Mouse (Mus musculus) erythroid progenitor cell, adult 5-6 weeks (primary cell): ENCODE data around the gene Srrm4. TPM values are rescaled to one million over a fixed set of nuclear protein-coding genes. Genes with fewer than 3 reads are reported as not detected.
"Not testable (repeated sequence)": the region's sequence is repeated elsewhere in the genome, so short reads cannot be mapped to it uniquely, and the experiment has no call there.

ENCODE experiments used
- ATAC-seq: replicated peaks from 2 replicates; pipeline ENCODE4 v1.8.0; 2016; ENCODE audit warnings: moderate number of reproducible peaks, mild to moderate bottlenecking, moderate TSS enrichment, inconsistent platforms; ENCODE audit not compliant: poor library complexity, low FRiP score, severe bottlenecking
- total RNA-seq, 2 experiments: library from RNA; stranded (forward) in 1 of 2; stranded (reverse) in 1 of 2; fragments of 150-400 nt in 1 of 2; fragments of 186-747, 209-891 nt in 1 of 2; gene quantifications; 2 replicates each; pipeline versions ENCODE4 v1.2.3 to v1.2.4; 2015 to 2017; ENCODE audit warnings: low replicate concordance in 2 of 2

Srrm4 gene
- total RNA-seq, 2 experiments from 2014 or later: not detected

DNA sequence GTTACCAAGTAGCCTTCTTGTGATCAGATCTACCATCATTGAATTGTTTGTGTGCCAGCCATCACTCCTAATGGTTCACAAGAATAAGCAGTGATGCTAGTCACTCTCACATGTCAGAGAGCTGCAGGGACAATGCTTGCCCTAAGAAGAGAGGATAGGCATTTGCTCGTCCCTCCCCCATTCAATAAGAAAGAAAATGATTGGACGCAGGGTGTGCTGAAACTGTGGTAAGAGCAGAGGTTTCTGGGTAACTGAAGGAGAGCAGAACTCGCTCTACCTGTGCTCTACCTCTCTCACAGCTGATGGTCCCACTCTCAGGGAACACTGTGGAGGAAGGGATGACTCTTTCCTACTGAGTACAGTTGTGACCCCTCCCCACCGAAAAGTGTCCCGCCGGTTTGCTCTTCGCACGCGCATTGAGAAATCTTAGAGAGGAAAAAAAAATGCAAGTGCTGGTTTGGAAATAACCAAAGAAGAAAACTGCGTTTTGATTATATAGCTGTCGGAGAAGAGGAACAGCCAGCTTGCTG, 143.7 kb downstream of the Srrm4 start:
- no peak for ATAC-seq

DNA sequence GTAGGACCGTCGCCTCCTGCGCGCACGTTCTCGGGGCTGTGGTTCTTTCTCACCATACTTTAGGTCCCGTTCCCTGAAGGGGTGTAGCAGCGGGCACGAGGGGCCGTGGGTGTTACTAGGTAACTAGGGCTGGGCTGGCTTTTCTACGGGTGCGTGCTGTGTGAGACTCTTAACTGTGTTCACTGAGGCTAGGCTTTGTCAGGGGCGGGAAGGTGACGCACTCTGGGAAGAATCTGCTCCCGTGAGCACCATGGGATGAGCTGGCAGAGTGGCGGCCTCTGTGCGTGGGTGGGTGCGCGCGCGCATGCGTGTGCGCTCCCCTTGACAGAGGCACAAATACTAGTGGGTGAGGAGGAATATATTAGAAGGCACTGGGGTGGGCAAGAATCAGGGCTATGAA, 145.1 kb downstream of the Srrm4 start:
- ATAC-seq: no peak

DNA sequence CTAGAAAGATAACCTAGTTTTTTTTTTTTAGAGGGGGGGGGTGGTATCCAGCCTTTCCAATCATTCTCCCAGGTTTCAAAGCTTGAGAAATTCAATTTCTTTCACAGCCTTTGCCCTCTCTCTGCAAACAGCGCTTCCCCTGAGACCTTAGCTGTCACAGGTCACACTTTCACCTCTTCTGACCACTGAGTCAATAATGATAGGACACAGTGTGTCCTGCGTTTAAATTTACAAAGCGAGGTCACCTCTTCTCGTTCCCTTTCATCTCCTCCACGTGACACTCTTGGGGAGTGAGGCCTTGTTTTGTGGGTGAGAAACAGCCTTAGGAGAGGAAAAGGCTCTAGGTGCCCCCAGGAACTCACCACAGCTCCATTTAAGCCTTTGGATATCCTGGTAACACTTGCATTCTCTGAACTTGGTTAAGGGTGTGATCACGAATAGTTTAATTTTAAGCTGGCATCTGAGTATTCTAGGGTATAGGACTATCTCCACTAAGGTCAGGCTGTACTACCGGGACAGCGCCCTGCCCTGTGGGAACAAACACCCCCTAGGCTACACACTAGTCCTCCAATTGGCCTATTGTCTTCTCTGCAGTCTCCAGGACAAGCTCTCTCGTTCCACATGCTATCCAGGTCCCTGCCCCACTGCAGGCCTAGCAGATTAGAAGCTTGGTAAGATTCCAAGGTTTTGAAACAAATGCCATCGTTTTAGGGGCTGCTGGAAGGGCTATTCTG, 145.8 kb downstream of the Srrm4 start:
- ATAC-seq: no peak

DNA sequence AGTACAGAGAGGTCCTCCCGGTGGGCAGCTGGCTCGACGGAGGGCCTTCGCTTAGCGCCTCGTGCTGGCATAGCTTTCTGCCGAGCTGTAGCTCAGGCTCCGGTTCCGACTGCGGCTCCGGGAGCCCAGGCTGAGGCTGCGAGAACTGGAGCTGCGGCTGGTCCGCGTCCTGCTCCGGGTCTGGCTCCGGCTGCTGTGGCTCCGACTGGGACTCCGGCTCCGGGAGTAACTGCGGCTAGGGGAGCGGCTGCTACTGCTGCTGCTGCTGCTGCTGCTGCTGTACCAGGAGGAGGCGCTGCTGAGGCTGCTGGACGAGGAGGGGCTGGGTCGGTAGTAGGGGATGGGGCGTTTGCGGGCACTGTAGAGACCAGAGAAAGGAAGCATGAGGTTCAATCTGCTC, 147.1 kb downstream of the Srrm4 start:
- no peak for ATAC-seq

DNA sequence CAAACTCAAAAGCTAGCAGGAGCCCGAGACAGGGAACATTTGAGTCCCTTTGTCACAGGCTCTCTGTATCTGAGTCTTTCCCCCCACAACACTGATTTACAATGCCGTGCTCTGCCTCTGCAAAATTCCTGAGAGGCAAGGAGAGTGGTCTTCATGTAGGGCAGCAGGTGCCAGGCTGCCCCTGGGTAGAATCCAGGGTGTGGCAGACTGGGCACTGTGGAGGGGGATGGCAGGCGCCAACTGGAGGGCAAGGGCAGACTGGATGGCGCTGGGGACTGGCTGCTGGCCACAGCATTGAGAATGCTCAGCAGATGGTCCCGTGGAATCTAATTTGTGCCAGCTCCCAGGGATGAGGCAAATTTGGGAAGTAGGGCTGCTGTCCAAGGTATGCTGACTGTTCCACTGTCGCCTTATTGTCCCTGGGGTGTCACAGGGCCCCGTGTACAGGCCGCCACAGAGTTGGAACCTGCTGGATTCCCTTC, 148.1 kb downstream of the Srrm4 start:
- ATAC-seq: no peak

DNA sequence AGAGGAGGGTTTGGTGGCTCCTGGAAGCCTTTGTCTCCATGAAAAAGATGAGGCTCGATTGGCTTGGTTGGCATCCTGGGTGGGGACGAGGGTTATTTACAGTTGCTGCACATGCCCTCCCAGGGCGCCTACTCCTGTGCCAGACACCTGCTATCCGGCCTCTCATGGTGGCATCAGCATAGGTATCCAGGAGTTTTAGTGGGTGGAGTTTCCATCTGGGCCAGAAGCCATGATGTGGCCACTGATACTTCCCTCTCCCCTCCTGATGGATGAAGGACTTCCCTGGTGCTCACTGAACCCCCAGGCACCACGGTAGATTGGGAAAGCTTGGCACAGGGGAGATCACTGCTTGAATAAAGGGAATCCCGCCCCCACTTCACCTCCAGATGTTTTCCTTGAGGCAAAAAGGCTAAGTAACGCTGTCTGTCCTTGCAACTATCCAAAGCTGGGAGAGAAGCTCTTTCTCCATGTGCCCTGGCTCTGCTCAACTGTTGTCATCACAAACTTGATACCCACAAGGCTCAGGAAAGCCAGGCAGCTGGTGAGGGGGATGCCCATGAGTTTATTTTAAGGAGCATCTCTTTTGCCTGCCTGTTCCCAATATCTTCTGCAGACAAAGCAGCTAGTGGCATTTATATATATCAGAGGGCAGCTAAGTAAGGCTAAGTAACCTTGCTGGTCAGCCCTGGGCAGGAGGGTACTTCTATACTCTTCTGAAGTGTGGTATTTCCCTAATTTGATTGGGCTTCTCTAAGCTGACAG, 148.7 kb downstream of the Srrm4 start:
- ATAC-seq: no peak

DNA sequence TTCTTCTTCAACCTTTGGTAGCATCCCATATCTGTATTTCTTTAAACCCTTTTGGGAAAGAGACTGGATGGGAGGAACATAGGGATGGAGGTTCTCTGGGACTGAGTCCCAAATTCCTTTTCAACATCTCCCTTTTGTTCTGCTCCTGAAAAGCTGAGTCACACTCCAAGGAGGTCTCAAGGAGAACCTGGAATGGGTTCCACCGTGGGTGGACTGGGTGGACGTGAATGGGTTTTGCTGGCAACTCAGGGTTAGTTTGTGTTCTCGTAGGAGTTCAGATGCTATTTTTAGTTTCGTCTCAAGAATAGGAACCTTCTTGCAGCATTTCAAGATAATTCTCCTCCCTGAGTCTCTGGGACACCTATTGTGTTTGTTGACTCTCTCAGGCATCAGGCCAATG, 151.4 kb downstream of the Srrm4 start:
- ATAC-seq: no peak

DNA sequence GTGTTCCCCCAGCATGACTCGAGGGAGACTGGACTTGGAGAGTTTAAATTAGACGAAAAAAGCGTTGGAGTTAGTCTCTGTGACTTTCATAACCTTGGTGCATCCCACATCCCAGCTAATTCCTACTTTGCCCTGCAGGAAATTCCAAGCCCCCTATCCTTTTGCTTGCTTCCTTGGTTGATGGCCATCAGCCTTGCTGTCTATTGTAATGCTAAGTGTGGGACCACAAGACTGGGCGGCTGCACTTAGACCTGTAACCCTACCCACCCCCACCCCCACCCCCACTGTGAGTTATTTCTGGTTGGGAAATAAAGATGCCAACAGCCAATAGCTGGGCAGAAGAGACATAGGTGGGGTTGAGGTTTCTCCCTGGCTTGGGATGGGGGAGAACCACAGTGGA, 153.3 kb downstream of the Srrm4 start:
- no peak for ATAC-seq

DNA sequence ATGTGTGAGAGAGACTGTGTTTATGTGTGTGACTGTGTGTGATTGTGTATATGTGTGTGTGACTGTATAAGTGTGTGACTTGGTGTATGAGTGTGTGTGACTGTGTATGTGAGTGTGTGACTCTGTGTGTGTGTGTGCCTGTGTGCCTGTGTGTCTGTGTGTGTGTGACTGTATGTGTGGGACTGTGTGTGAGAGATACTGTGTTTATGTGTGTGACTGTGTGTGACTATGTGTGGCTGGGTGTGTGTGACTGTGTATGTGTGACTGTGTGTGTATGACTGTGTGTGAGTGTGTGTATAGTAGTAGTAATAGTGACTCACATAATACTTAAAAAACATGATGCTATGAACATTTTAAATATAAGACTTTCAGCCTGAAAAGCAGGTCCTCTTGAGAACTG, 155.5 kb downstream of the Srrm4 start:
- no peak for ATAC-seq

DNA sequence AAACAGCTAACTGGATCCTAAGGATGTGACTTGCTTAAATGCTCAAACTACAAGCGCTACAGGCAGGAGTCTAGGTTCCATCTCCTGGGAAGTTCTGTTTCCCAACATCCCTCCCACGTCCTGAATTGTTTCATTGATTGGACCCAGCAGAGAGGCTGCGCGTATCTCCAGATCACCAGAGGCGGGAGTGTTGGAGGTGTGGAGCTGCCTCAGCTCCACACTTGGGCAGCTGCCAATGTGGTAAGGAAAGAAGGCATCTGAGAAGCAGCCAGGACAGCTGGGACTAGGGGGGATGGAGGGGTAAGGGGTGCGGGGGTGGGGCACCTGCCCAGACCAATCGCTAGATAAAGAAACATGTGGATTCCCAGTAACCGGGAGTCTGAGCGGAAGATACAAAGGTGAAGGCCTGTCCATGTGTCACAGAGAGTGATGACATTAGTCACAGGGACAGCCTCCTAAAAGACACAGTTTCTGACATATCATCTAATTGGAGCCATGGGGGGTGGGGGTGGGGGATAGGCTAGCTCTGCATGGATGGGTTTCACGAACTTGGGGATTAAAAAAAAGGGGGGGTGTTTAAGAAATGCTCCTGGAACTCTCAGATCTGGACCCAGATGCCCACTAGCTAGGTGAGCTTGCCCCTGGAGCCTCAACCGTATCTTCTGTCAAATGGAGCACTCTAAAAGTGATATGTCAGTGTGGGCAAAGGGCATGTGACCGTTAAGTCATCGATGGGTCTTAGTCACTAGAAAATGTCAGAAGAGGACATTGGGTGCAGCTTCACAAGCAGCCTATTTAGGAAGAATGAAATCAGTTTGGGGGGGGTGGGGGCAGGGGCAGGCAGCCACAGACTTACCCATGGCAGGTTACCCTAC, 156.4 kb downstream of the Srrm4 start:
- ATAC-seq: no peak

DNA sequence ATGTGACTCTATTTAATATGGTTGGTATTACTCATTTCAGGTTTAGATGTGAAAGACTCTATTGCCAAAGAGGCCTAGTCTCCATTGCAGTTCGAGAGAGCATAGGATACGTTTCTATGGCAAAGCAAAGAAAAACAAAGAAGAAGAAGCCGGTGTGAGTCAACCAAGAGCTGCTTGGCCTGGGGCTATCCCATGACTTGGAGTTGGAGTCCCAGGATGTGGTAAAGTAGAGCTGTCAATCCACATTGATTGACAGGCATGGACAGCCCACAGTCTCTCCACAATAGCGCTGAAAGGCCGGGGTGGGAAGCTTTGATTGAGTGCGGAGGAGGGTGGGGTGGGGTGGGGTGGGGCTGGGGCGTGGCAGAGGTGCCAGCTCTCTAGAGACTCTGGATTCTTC, 158.7 kb downstream of the Srrm4 start:
- no peak for ATAC-seq

DNA sequence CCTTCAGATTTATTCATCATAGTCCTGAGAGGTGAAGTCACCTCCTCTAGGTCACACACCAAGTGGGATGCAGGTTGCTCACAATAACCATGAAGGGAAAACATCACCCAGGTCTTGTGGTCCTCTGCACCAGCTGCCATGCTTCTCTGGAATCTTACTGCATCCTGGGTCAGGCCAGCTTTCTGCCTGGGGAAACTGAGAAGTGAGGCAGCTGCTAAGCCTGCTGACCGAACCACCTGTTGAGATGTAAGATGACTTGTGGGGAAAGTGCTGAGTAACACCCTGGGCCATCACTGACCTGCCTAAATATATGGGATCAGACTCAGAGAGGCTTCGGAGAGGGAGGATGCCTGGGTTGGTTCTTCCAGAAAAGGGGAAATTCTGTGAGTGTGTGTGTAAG, 164.9 kb downstream of the Srrm4 start:
- ATAC-seq: no peak

DNA sequence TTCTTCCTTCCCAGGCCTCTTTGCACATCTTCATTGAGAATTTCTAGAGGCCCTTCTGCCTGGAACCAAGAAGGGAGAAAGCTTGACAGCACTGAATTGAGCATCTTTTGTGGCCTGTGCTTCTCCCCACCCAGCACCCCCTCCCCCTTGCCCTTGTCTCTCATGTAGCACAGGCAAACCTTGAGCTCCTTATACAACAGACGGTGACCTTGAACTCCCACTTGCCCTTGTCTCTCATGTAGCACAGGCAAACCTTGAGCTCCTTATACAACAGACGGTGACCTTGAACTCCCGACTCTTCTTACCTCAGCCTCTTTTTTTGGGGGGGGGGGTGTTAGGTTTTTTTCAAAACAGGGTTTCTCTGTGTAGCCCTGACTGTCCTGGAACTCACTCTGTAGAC, 165.9 kb downstream of the Srrm4 start:
- ATAC-seq: not testable (repeated sequence)

DNA sequence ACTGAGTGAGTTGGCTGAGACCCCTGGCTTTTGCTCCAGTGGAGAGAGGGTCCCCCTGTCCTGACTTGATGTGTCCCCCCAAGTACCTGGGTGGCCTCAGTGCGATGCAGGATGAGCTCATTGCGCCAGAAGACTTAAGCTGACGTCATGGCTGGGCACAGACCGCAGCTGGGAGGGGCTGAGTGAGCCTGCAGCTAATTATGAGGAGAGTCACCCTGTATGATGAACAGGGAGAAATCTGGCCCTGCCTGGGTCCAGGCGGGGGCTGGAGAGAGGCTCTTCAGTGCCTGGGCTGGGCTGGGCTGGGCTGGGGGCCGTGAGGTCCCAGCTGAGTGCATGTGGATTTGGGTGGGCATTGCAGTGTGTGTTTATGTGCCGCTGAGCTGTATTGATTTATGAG, 166.3 kb downstream of the Srrm4 start:
- no peak for ATAC-seq

DNA sequence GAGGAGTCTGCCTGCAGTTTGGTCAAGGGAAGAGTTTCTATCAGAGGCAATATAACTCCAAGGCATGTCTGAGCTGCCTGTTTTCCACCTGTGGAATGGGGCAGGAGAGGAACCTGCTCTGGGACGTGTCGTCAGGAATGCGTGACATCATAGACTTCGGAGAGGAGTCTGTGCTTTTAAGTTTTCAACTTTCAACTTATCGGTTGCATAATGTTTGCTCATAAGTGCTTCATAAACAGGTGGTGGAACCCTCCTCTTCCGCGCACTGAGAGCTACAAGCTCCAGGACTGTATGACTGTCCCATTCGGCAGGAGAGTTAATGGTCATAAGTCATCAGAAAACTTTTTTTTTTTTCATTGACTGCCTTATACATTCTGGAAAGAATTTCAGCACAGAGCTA, 167.9 kb downstream of the Srrm4 start:
- no peak for ATAC-seq

DNA sequence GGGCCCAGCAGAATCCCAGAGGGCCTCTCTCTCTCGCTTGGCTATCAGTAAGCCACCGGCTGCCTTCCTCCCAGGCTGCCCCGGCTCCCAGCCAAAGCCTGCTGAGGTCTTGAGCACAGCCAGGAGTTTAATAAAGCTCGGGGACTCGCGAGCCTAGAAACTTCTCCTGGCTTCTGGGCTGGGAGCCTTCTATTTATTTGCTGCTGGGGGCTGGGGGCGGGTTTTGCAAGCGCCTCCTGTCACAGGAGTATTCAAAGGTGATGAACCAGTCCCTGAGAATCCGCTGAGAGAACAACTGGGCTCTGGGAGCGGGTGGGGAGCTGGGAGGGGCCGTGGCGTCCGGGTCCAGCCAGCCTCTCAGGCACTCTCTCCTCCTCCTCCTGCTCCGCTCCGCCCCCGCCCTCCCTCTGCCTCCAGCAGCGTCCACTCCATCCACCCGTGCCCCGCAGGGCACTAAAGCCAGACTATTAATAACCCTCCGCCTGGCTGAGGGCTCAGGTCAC, 168.9 kb downstream of the Srrm4 start, which contains the start of gene Hspb8:
Gene Hspb8 (minus strand): TSS at position 166 of the 503 bp plus-strand sequence.
- no peak for ATAC-seq

DNA sequence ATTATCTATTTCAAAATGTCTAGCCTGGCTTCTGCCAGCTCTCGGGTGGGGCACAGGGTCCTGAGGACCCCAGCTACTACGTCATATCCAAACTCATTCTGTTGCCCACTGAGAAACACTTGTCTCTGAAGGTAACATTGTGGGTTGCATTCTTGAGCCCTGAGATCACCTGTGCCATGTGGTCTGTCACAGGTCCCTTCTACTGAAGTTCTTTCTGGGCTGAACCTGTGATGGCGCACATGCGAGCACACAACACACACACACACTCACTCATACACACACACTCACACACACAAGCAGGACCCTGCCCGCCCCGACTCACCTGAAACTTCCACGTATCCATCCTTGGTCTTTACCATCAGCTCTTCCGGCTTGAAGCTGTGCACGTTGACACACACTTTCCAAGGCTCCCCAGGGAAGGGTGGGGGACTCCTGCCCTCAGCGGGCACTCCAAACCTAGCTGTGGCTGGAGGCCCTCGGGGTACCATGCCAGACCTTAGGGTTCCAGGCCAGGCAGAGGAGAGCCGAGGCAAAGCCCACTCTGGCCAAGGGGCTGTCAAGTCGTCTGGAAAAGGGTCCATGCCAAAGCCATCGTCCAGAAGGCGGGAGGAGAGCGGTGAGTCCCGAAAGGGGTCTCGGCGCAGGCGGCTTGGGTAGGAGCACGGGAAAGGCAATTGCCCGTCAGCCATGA, 169.7 kb downstream of the Srrm4 start:
- no peak for ATAC-seq

DNA sequence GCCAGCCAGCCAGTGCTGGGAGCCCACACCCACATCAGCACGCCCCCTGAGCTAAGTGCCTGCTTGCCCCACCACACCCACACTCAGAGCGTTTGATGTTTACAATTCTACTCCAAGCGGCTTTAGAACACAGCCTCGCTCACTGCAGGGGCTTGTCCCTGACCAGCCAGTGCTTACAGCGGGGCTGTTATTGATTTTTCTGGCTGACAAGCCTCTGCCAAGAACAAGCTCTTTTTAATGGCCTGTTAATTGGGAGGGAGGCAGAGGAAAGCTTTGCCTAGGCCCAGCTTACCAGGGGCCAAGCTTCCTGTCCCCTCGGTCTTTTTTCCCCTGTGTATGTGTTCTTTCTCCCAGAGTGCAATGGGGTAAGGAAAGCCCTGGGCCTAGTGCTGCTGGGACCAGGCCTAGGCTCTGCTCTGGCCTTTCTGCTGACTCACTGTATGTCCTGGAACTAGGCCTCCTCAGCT, 170.8 kb downstream of the Srrm4 start:
- no peak for ATAC-seq

DNA sequence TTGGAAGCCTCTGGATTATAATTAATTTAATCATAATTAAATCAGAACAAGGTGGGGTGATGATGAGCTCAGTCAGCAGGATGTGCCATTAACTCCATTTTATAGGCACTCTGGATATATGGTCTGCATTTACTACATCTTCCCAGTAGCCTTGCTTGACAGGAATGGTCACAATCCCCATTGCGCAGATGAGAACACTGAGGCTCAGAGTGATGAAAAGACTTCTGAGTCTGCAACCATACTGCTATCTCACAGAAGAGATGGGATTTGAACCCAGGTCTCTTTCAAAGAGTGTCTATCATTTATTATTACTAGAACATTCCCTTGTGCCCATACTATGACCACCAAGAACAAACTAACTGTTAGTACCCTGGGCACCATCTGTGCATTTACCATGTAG, 171.4 kb downstream of the Srrm4 start:
- no peak for ATAC-seq
